Mouse (Mus musculus) olfactory bulb, adult 2 months (tissue): ENCODE data around the gene Slc35c2. TPM values are rescaled to one million over a fixed set of nuclear protein-coding genes. Genes with fewer than 3 reads are reported as not detected.

ENCODE experiments used
- H3K27ac ChIP-seq: fragments of 200-500 bp; 2 replicates; pipeline ENCODE4 v1.5.1; 2012; ENCODE audit warnings: low read depth, low read length; ENCODE audit not compliant: insufficient read depth
- H3K4me1 ChIP-seq: fragments of 200-500 bp; 2 replicates; pipeline ENCODE4 v1.6.1; 2012; ENCODE audit warnings: low read length; ENCODE audit not compliant: control insufficient read depth, insufficient read depth
- H3K4me3 ChIP-seq: fragments of 200-500 bp; 2 replicates; pipeline ENCODE4 v1.5.1; 2012; ENCODE audit warnings: mild to moderate bottlenecking, low read depth, low read length, moderate library complexity; ENCODE audit not compliant: insufficient read depth
- CTCF ChIP-seq: fragments of 200-500 bp; IDR thresholded peaks from 2 replicates; pipeline ENCODE4 v1.5.1; 2012; ENCODE audit warnings: low read depth, mild to moderate bottlenecking, low read length, moderate library complexity; ENCODE audit not compliant: insufficient read depth
- POLR2A ChIP-seq: fragments of 200-500 bp; IDR thresholded peaks from 2 replicates; pipeline ENCODE4 v1.6.1; 2012; ENCODE audit warnings: mild to moderate bottlenecking, low read depth, low read length, moderate library complexity; ENCODE audit not compliant: insufficient read depth
- WGBS: fragments of 180-500 bp; shearing (Covaris S2); methylation state at CpG from one replicate; pipeline ENCODE4 v1.1.7; 2018; 5-methylcytosine and 5-hydroxymethylcytosine counted together
- polyA plus RNA-seq: library from polyadenylated mRNA; stranded (reverse); fragments of >200 nt; gene quantifications from 2 replicates; pipeline ENCODE4 v1.2.4, GENCODE M21; 2012; ENCODE audit warnings: low replicate concordance; ENCODE audit not compliant: missing spikeins, insufficient read depth, insufficient read length

Gene Slc35c2
- polyA plus RNA-seq, 1 experiment: not detected

DNA sequence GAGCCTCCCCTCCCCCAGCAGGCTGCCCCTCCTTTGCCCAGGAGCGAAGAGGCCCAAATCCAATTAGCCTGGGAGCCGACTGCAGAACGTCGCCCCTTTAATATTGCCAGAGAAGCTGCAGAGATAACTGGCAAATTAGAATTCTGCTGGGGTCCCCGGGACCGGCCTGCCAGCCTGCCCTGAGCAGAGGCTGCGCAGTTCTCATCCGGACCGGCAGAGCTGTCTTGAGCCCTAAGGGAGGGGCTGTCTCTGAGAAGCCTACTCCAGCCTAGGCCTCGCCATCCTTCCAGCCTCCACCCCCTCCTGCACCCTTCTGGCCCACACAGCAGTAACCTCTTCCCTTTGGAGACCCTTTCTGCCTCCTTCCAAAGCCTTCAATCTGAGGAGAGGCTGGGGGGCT, 33.8 kb downstream of the Slc35c2 start:
- WGBS: 69% methylated on average over 10 of the region's 10 CpGs
- no peak overlapping the region for H3K4me3 ChIP-seq
- no peak for TF ChIP-seq POLR2A
- no peak for TF ChIP-seq CTCF
- no peak overlapping the region for H3K27ac ChIP-seq
- H3K4me1 ChIP-seq: peaks cover 28% of the 10 kb centered on the region

GRCm38 (mm10) chr2:165253269-165253668, 34.4 kb downstream of the Slc35c2 start:
- H3K4me1 ChIP-seq: peaks cover 28% of the 10 kb centered on the region
- no peak overlapping the region for H3K27ac ChIP-seq
- H3K4me3 ChIP-seq: no peak overlapping the region
- WGBS: 87% methylated on average over 8 of the region's 8 CpGs
- TF ChIP-seq CTCF (no peak), POLR2A (no peak)

DNA sequence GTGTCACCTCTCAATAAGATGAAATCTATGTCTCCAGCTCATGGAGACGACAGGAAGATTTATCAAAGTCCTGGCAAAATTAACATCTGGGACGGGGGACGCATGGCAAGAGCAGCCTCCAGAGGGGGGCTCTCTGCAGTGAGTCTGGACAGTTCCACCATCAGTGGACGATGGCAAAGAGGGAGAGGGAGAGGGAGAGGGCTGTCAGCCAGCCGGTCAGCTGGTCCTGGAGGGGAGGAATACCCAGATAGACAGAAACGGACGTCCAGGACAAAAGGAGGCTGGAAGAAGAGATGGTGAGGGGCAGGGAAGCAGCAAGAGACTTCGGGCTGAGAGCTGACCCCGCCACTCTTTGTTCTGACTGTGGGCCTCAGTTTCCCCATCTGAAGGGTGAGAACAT, 34.9 kb downstream of the Slc35c2 start:
- Histone ChIP-seq H3K4me1 (peaks cover 23% of the 10 kb centered on the region), H3K27ac (no peak overlapping the region), H3K4me3 (no peak overlapping the region)
- WGBS: 73% methylated on average over 9 of the region's 9 CpGs
- no peak for TF ChIP-seq POLR2A

DNA sequence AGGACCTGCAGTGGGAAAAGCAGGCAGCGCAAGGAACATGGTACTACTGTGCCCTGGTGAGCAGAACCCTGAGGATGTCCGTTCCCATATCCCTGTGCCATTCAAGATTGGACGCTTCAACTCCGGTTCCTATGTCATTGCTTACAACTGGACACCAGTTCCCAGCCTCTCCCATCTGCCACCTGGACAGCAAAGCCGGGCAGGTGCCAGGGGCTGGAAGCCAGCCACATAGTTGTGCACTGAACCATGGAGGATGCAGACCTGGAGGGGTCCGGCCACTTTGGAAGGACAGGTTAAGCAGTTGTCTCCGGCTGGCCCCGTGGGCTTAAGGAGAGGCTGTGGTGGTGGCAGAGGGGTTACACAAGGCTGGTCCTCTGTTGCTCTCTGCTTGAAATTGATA, 35.3 kb downstream of the Slc35c2 start:
- TF ChIP-seq POLR2A (no peak), CTCF (no peak)

GRCm38 (mm10) chr2:165250903-165251302, 36.8 kb downstream of the Slc35c2 start:
- Histone ChIP-seq H3K4me3 (no peak overlapping the region), H3K27ac (no peak overlapping the region), H3K4me1 (peaks cover 9% of the 10 kb centered on the region)
- WGBS: 52% methylated on average over 1 of the region's 1 CpGs
- TF ChIP-seq POLR2A (no peak), CTCF (no peak)

More for the DNA sequence above, 35.3 kb downstream of the Slc35c2 start:
- no peak overlapping the region for H3K27ac ChIP-seq
- no peak overlapping the region for H3K4me3 ChIP-seq
- peaks cover 21% of the 10 kb centered on the region for H3K4me1 ChIP-seq
- 85% methylated on average over 8 of the region's 8 CpGs for WGBS

- 34% methylated on average over 3 of the region's 3 CpGs for WGBS
- H3K4me1 ChIP-seq: peaks cover 9% of the 10 kb centered on the region
- H3K27ac ChIP-seq: no peak overlapping the region
- no peak overlapping the region for H3K4me3 ChIP-seq
- TF ChIP-seq CTCF: no peak
- TF ChIP-seq POLR2A: no peak
Observed at GRCm38 (mm10) chr2:165248967-165249366, 38.7 kb downstream of the Slc35c2 start.

DNA sequence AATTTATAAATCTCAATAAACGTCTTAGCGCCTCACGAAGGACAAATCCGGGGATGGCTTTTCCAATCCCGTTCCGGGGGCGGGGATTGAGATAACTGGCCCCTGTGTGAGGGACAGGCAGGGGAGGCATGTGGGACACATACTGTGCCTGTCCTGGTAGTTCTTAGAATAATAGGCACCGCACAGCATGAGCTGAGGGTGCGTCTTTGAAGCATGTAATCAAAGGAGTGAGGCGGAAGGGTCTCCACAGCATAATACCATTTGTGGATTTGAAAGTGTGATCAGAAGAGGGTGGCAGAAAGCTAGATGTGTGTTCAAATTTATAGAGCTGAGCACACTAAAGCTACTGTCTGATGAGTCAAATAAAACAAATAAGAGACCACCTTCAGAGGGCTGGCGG, 41.3 kb downstream of the Slc35c2 start:
- no peak for TF ChIP-seq CTCF
- TF ChIP-seq POLR2A: no peak
- peaks cover 28% of the 10 kb centered on the region for H3K4me1 ChIP-seq
- H3K27ac ChIP-seq: no peak overlapping the region
- no peak overlapping the region for H3K4me3 ChIP-seq
- WGBS: 56% methylated on average over 11 of the region's 11 CpGs

DNA sequence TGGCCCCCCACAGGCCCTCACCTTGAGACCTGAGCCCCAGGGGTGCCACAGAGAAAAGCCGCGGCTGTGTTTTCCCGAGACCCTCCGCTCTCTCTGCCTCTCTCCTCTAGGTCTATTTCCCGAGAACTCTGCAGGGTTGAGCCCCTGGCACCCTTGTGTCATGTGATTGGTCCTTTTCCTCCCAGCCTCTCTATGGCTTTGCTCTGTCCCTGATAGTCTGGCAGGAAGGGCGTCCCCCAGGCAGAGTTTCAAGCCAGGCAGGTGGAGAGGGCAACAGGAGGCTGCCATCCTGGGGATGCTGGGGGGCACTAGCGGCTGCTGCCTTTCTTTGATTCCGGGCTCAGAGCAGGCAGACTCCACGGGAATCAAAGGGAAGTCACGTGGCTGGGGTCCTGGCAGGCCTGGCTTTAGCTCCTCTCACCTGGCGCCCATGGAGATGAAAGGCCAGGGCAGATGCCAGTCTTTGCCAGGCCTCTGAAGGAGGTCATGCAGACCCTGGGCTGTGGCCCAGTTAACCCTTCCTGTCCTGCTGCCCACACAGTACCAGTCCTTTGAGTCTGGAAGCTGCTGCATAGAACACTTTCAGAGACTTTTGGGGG, 44.4 kb downstream of the Slc35c2 start:
- WGBS: 34% methylated on average over 11 of the region's 11 CpGs
- H3K4me1 ChIP-seq: peaks cover 41% of the 10 kb centered on the region
- TF ChIP-seq CTCF (no peak), POLR2A (no peak)
- no peak overlapping the region for H3K4me3 ChIP-seq
- no peak overlapping the region for H3K27ac ChIP-seq

- H3K27ac ChIP-seq: no peak overlapping the region
- WGBS: 17% methylated on average over 13 of the region's 13 CpGs
Observed at GRCm38 (mm10) chr2:165242575-165242974, 45.1 kb downstream of the Slc35c2 start.

DNA sequence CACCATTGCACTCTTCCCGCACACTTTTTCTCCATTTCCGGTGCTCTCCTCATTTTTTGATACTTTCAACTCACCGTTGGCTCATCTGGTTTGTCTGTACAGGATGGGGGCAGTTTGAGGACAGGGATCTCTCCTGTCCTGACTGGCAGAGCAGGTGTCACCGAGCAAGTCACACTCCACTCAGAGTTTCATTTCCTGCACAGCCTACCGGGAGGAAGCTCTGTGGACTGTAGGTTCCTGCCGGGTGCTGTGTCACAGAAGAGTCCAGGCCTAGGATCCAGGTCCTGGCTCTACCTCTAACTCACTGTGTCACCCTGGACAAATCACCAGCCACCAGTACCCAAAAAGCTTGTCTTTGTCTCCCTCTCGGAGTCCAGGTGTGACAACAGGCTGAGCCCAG, 45.9 kb downstream of the Slc35c2 start:
- Histone ChIP-seq H3K4me3 (no peak overlapping the region), H3K27ac (no peak overlapping the region), H3K4me1 (peaks cover 42% of the 10 kb centered on the region)
- TF ChIP-seq CTCF (no peak), POLR2A (no peak)
- 85% methylated on average over 7 of the region's 7 CpGs for WGBS

More at GRCm38 (mm10) chr2:165242575-165242974, 45.1 kb downstream of the Slc35c2 start:
- Histone ChIP-seq H3K4me3 (no peak overlapping the region), H3K4me1 (peaks cover 42% of the 10 kb centered on the region)
- TF ChIP-seq POLR2A (no peak), CTCF (no peak)
